Mouse (Mus musculus) liver, postnatal 0 days (tissue): Measurements from ENCODE around the gene Tspan18. TPM values are rescaled to one million over a fixed set of nuclear protein-coding genes. Genes with fewer than 3 reads are reported as not detected.

Experiments used
- ATAC-seq: fragments of 200-750 bp; cut with Nextera tagmentation; 2 replicates; pipeline ENCODE4 v1.8.0; 2017; ENCODE audit warnings: mild to moderate bottlenecking, moderate library complexity
- DNase-seq: peaks from one replicate; pipeline ENCODE4 v3.0.0-alpha.2; 2016
- H3K27ac ChIP-seq: fragments of 300-500 bp; sonication (generic); 2 replicates; pipeline ENCODE4 v1.5.1; 2014; ENCODE audit warnings: antibody characterized with exemption, moderate library complexity, mild to moderate bottlenecking, low read depth
- H3K27me3 ChIP-seq: fragments of 300-500 bp; sonication (generic); 2 replicates; pipeline ENCODE4 v1.6.1; 2014; ENCODE audit warnings: low read length, control low read depth, mixed read lengths; ENCODE audit not compliant: insufficient read depth
- H3K36me3 ChIP-seq: fragments of 300-500 bp; sonication (generic); replicated peaks from 2 replicates; pipeline ENCODE4 v1.6.1; 2014; ENCODE audit warnings: mild to moderate bottlenecking, control low read depth, low read length, moderate library complexity, mixed read lengths; ENCODE audit not compliant: insufficient read depth
- H3K4me1 ChIP-seq: fragments of 300-500 bp; sonication (generic); 2 replicates; pipeline ENCODE4 v1.6.1; 2014; ENCODE audit warnings: antibody characterized with exemption, mild to moderate bottlenecking, control low read depth; ENCODE audit not compliant: insufficient read depth
- H3K4me2 ChIP-seq: fragments of 300-500 bp; sonication (generic); 2 replicates; pipeline ENCODE4 v1.6.1; 2014; ENCODE audit warnings: low read depth, mild to moderate bottlenecking, low read length, moderate library complexity, mixed read lengths
- H3K4me3 ChIP-seq: fragments of 300-500 bp; sonication (generic); 2 replicates; pipeline ENCODE4 v1.5.1; 2014; ENCODE audit warnings: low read depth, low read length
- H3K9ac ChIP-seq: fragments of 300-500 bp; sonication (generic); replicated peaks from 2 replicates; pipeline ENCODE4 v1.6.1; 2014; ENCODE audit warnings: mild to moderate bottlenecking, moderate library complexity
- H3K9me3 ChIP-seq: fragments of 300-500 bp; sonication (generic); 2 replicates; pipeline ENCODE4 v1.6.1; 2016; ENCODE audit warnings: mild to moderate bottlenecking, control low read depth, low read length, mixed read lengths
- CTCF ChIP-seq: sonication (generic); IDR thresholded peaks from 2 replicates; pipeline ENCODE4 v1.5.1; 2016; ENCODE audit warnings: antibody characterized with exemption, low read depth
- EP300 ChIP-seq: IDR thresholded peaks from 2 replicates; pipeline ENCODE4 v1.6.1; 2016; ENCODE audit warnings: antibody characterized with exemption, low read depth, mild to moderate bottlenecking
- WGBS: fragments of 180-500 bp; shearing (Covaris S2); extraction: QIAGEN DNeasy Blood & Tissue Kit; methylation state at CpG from one replicate; pipeline ENCODE4 v1.1.7; 2014; ENCODE audit not compliant: insufficient replicate concordance; 5-methylcytosine and 5-hydroxymethylcytosine counted together
- polyA plus RNA-seq: library from polyadenylated mRNA; unstranded; fragments of >200 nt; fragmentation: Nextera tagmentation; extraction: Ambion mirVana; gene quantifications from 2 replicates; pipeline ENCODE4 v1.2.1, GENCODE M21; 2015

Gene Tspan18
- polyA plus RNA-seq, 1 experiment from 2014 or later, result 2.6 TPM

DNA sequence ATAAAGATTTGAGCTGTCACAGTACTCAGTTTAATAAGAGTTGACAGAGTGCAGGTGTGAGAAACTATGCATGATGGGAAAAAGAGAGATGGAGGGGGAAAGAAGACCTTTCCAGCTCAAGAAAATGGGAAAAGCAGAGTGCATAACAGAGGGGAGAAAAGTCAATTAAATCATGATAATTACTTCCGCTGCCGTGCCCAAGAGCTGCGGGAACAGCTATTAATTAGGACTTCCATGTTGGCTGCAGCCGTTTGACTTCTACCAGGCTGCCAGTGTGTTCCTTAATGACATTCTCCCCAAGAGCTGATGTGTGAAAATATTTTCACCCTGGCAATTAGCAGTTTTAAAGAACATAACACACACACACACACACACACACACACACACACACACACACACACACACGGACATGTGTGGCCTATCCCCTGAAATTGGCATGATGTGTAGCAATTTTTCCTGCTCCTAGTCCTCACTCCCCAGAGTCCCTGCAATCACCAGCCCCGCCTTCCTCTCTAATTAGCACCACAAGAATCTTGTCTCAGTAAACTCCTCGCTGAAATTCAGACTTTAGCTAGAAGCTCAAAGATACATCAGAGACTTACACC is 67.6 kb downstream of the Tspan18 start:
- Histone ChIP-seq H3K36me3 (no peaks in the 10 kb centered on the region), H3K4me3 (no peak overlapping the region), H3K4me1 (peaks cover 4% of the 10 kb centered on the region; the same call in 1 of the 2 replicates), H3K9me3 (no peaks in the 10 kb centered on the region), H3K9ac (no peak overlapping the region), H3K27ac (no peak overlapping the region), H3K27me3 (no peaks in the 10 kb centered on the region), H3K4me2 (no peak overlapping the region)
- WGBS, result 71% methylated on average over 7 of the region's 7 CpGs
- DNase-seq (no peak), ATAC-seq (no peak)
- TF ChIP-seq EP300 (no peak), CTCF (no peak)

GRCm38 (mm10) chr2:93262291-93263285 is 71.7 kb downstream of the Tspan18 start:
- Histone ChIP-seq H3K27me3 (no peaks in the 10 kb centered on the region), H3K4me1 (peaks cover 4% of the 10 kb centered on the region; the same call in 1 of the 2 replicates), H3K9me3 (no peaks in the 10 kb centered on the region), H3K4me2 (no peak overlapping the region), H3K4me3 (no peak overlapping the region), H3K36me3 (no peaks in the 10 kb centered on the region), H3K27ac (no peak overlapping the region), H3K9ac (no peak overlapping the region)
- no peak for TF ChIP-seq EP300
- TF ChIP-seq CTCF, result no peak
- peak; percentile 12; the same call in 1 of the 2 replicates for ATAC-seq
- WGBS, result 55% methylated on average over 5 of the region's 5 CpGs
- no peak for DNase-seq

DNA sequence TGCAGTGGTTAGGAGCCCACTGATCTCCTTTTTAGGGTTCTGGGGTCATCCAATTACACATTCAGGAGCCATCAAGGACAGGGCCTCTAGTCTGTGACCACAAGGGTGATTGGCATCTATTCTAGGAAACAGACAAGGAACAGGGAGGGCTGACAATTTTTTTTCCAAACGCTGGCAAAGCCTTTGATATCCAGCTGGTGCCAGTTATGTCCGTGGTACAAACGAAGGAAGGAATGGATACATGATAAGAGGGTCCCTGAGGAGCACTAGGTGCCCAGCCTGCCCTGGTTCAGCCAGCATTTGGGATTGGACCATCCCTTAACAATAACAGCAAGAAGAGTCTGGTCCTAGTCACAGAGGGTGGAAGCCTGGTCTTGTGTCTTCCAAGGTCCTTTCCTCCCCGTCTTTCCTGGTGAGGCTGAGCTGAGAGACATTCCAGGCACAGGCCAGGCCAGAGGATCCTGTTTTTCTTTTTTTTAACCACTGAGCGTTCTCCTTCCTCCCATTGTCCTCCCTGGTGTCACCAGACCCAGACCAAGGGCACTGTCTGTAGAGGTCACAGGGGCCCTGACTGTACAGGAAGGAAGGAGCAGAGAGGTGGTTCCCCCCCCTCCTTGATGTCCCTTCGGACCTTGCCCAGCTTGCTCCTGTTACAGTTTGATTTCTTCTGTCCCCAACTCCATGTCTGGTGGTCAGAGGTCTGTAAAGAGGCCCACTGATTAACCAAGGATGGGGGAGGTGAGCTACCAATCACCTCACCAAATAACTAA is 72.6 kb downstream of the Tspan18 start:
- Histone ChIP-seq H3K27ac (peak overlapping the region; percentile 7; the same call in 1 of the 2 replicates), H3K4me1 (peaks cover 4% of the 10 kb centered on the region; the same call in 1 of the 2 replicates), H3K36me3 (no peaks in the 10 kb centered on the region), H3K4me2 (no peak overlapping the region), H3K9ac (no peak overlapping the region), H3K4me3 (no peak overlapping the region), H3K9me3 (no peaks in the 10 kb centered on the region), H3K27me3 (no peaks in the 10 kb centered on the region)
- 33% methylated on average over 6 of the region's 6 CpGs for WGBS
- no peak for TF ChIP-seq CTCF
- TF ChIP-seq EP300, result no peak
- DNase-seq, result no peak
- ATAC-seq, result peak; percentile 71

DNA sequence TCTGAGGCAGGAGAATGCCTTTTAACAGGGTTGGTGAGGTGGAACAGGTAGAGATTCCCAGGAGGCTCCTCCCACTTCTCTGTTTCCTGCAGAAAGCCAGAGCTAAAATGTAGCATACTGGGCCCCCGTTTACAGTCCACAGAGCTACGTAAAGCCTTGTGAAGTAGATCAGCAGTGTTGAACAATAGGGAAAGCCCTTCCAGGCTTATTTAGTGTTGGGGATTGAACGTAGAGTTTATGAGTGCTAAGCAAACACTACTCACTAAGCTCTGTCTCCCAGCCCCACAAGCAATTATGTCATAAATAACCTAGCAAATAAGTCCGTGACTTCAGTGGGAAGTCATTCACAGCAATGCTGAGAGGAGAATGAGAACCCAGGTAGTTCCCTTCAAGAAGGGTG is 76.7 kb downstream of the Tspan18 start:
- WGBS, result 52% methylated on average over 4 of the region's 4 CpGs
- H3K36me3 ChIP-seq, result no peaks in the 10 kb centered on the region
- no peak overlapping the region for H3K27ac ChIP-seq
- ATAC-seq, result no peak
- DNase-seq, result no peak
- no peak overlapping the region for H3K9ac ChIP-seq
- H3K27me3 ChIP-seq, result no peaks in the 10 kb centered on the region
- H3K4me3 ChIP-seq, result no peak overlapping the region
- no peak overlapping the region for H3K4me2 ChIP-seq
- TF ChIP-seq CTCF (no peak), EP300 (no peak)
- no peaks in the 10 kb centered on the region for H3K9me3 ChIP-seq
- H3K4me1 ChIP-seq, result peaks cover 4% of the 10 kb centered on the region; the same call in 1 of the 2 replicates

DNA sequence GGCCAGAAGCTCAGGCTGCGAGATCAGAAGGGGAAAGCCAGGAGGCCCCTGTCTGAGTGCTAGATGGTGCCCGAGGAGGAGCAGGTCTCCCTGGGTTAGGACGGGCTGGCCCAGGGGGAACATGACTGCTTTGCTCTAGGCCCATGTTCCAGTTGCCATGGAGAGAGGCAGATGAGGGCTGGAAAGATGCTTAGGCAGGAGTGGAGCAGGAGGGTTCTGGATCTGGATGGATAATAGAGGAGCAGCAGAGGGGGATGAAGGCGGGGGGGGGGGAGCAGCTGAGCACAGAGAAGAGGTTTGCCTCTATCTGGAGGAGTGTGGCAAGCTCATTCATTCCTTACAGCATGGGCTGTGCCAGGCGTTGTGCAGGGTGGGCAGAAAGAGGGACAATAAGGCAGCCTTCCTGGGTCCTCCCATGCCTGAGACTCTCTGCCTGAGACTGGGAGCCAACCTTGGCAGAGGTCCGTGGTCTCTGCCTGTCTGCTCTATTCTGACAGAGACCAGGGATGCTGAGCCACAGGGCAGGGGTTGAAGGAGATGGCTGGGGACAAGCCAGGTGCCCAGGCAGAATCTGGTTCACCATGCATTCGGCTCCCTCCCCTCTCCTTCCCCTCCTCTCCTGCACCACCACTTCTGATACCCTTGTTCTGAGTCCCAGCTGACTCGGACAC is 77.4 kb downstream of the Tspan18 start:
- Histone ChIP-seq H3K9me3 (no peaks in the 10 kb centered on the region), H3K4me2 (no peak overlapping the region), H3K27ac (no peak overlapping the region), H3K36me3 (no peaks in the 10 kb centered on the region), H3K9ac (no peak overlapping the region), H3K4me1 (no peaks in the 10 kb centered on the region), H3K27me3 (no peaks in the 10 kb centered on the region), H3K4me3 (no peak overlapping the region)
- no peak for TF ChIP-seq EP300
- TF ChIP-seq CTCF, result no peak
- ATAC-seq, result no peak
- DNase-seq, result no peak
- 74% methylated on average over 8 of the region's 8 CpGs for WGBS
